Comparison of ENCODE assay signal across 8 mouse cellular contexts in the genomic region with DNA sequence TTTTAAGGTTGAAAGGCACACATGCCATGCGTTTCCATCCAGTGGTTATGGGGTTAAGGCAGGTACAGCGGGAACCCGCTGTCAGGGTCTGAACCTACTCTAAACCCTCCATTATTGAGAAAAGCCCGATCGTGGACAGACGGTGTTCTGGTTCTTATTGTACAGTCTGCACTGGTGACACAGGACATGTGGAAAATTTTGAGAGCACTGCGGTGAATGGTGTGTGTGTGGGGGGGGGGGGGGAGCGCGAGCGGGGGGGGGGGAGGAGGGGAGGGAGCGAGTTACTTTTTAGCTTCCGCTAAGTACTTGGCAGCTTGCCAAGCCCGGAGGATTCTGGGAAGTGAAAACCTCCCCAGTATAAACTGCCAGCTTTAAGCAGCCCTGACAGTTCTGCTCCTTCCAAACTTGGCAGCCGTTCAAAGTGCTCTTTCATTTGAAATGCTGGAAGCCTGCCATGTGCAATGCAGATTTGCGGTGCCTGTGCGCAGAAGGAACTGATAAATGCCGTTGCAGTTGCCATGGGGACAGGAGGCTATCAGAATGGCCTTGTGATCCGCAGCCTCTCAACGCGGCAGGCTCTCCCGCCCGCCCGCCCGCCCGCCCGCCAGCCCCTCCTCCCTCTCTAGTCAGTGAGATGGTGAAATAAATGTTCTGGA. TPM values are rescaled to one million over a fixed set of nuclear protein-coding genes. Genes with fewer than 3 reads are reported as not detected.
DNase-seq lines count a peak whose midpoint lies in the region; ATAC-seq and TF ChIP-seq lines count a peak whose summit lies in the region.

No protein-coding gene starts in this region.

- WGBS in embryonic facial prominence, embryonic 10.5 days, result 0% methylated on average over 24 of the region's 26 CpGs
- WGBS in intestine, postnatal 0 days, result under 1% methylated on average over 23 of the region's 26 CpGs
- WGBS in midbrain, embryonic 10.5 days, result 0% methylated on average over 21 of the region's 26 CpGs

- peaks cover 18% of the 10 kb centered on the region for H3K27me3 ChIP-seq in embryonic facial prominence, embryonic 10.5 days (replicated peaks; ENCODE audit: low read depth, poor library complexity, severe bottlenecking)
- no peaks in the 10 kb centered on the region for H3K27me3 ChIP-seq in intestine, postnatal 0 days (replicated peaks; ENCODE audit: control insufficient read depth, insufficient read depth, low read length)
- H3K27me3 ChIP-seq in midbrain, embryonic 10.5 days (ENCODE audit: low read depth, poor library complexity, severe bottlenecking), result peaks cover 18% of the 10 kb centered on the region

- no peak for TF ChIP-seq CTCF in intestine, postnatal 0 days (IDR thresholded peaks at IDR 0.05; ENCODE audit: low read depth)

- no peaks in the 10 kb centered on the region for H3K36me3 ChIP-seq in embryonic facial prominence, embryonic 10.5 days (replicated peaks)
- H3K36me3 ChIP-seq in intestine, postnatal 0 days (ENCODE audit: control insufficient read depth, insufficient read depth), result no peaks in the 10 kb centered on the region
- no peaks in the 10 kb centered on the region for H3K36me3 ChIP-seq in midbrain, embryonic 10.5 days

- ATAC-seq in granulocyte monocyte progenitor cell, adult 5-6 weeks (replicated peaks; ENCODE audit: poor library complexity, severe bottlenecking), result peak; percentile 73
- peak; percentile 88 for ATAC-seq in intestine, postnatal 0 days

- DNase-seq in adrenal gland, postnatal 14 days, result peak; percentile 99
- peak; percentile 92 for DNase-seq in embryonic facial prominence, embryonic 10.5 days (ENCODE audit: low spot score)
- DNase-seq in left cerebral cortex, postnatal 36 days (ENCODE audit: low spot score in 2 of 2), result peak; percentile 96 to 98
- peak; percentile 95 for DNase-seq in midbrain, embryonic 10.5 days (ENCODE audit: low spot score)
- DNase-seq in right cerebral cortex, postnatal 36 days (ENCODE audit: low spot score in 2 of 2), result peak; percentile 95 to 97
- peak; percentile 94 to 99 for DNase-seq in urinary bladder, postnatal 4 days (ENCODE audit: low spot score in 2 of 2)

- H3K27ac ChIP-seq in embryonic facial prominence, embryonic 10.5 days (replicated peaks), result peak overlapping the region; percentile 93
- H3K27ac ChIP-seq in intestine, postnatal 0 days (ENCODE audit: low read depth, low read length), result peak overlapping the region; percentile 86
- peak overlapping the region; percentile 94 for H3K27ac ChIP-seq in midbrain, embryonic 10.5 days (replicated peaks)

- H3K9me3 ChIP-seq in embryonic facial prominence, embryonic 10.5 days, result no peaks in the 10 kb centered on the region
- no peaks in the 10 kb centered on the region for H3K9me3 ChIP-seq in intestine, postnatal 0 days (ENCODE audit: control insufficient read depth)
- no peaks in the 10 kb centered on the region for H3K9me3 ChIP-seq in midbrain, embryonic 10.5 days (replicated peaks)

- H3K9ac ChIP-seq in intestine, postnatal 0 days (ENCODE audit: low read depth, low read length), result no peak overlapping the region

- peak overlapping the region; percentile 76 for H3K4me2 ChIP-seq in intestine, postnatal 0 days (replicated peaks; ENCODE audit: low read depth)

- intact Hi-C loops in left cerebral cortex, postnatal 36 days (cut with DNase I), result no loop called here

- peak overlapping the region; percentile 59 for H3K4me3 ChIP-seq in embryonic facial prominence, embryonic 10.5 days
- peak overlapping the region; percentile 34 for H3K4me3 ChIP-seq in intestine, postnatal 0 days (ENCODE audit: low read depth, low read length)
- peak overlapping the region; percentile 57 for H3K4me3 ChIP-seq in midbrain, embryonic 10.5 days

- peaks cover 97% of the 10 kb centered on the region for H3K4me1 ChIP-seq in embryonic facial prominence, embryonic 10.5 days
- H3K4me1 ChIP-seq in intestine, postnatal 0 days (replicated peaks; ENCODE audit: control insufficient read depth, insufficient read depth, low read length), result peaks cover 13% of the 10 kb centered on the region
- peaks cover 98% of the 10 kb centered on the region for H3K4me1 ChIP-seq in midbrain, embryonic 10.5 days

RNA-seq across cellular contexts. Expression of gene Irf2bpl, which starts 9.7 kb away (rescaled TPM):
- 48.4 and 53.8 TPM in 2 replicates for total RNA-seq in adrenal gland, postnatal 14 days (2021)
- 13.5 and 17.3 TPM in 2 replicates for polyA plus RNA-seq in embryonic facial prominence, embryonic 10.5 days (2016; fragmentation: Nextera tagmentation; extraction: Ambion mirVana)
- total RNA-seq in granulocyte monocyte progenitor cell, adult 5-6 weeks (2014; fragmentation: Nextera tagmentation), result 1.2 and 1.8 TPM in 2 replicates
- 0.15 and 0.78 TPM in 2 replicates for total RNA-seq in granulocyte monocyte progenitor cell, adult 5-6 weeks (2017)
- polyA plus RNA-seq in intestine, postnatal 0 days (2015; fragmentation: Nextera tagmentation; extraction: Ambion mirVana), result 10.0 and 10.7 TPM in 2 replicates
- total RNA-seq in left cerebral cortex, postnatal 36 days (2021), result 10 to 100 TPM; 70.7 to 73.6 TPM
- polyA plus RNA-seq in midbrain, embryonic 10.5 days (2016; fragmentation: Nextera tagmentation; extraction: Ambion mirVana), result 28.6 and 39.6 TPM in 2 replicates

RNA-seq across cellular contexts. Expression of gene Cipc, which starts 52.5 kb away (rescaled TPM):
- 26.2 and 29.1 TPM in 2 replicates for total RNA-seq in adrenal gland, postnatal 14 days (2021)
- 35.1 and 37.1 TPM in 2 replicates for polyA plus RNA-seq in embryonic facial prominence, embryonic 10.5 days (2016; fragmentation: Nextera tagmentation; extraction: Ambion mirVana)
- 23.5 and 32.3 TPM in 2 replicates for total RNA-seq in granulocyte monocyte progenitor cell, adult 5-6 weeks (2014; fragmentation: Nextera tagmentation)
- total RNA-seq in granulocyte monocyte progenitor cell, adult 5-6 weeks (2017), result 18.5 and 19.9 TPM in 2 replicates
- polyA plus RNA-seq in intestine, postnatal 0 days (2015; fragmentation: Nextera tagmentation; extraction: Ambion mirVana), result 3.2 and 3.8 TPM in 2 replicates
- total RNA-seq in left cerebral cortex, postnatal 36 days (2021), result 10 to 100 TPM; 82.2 to 93.0 TPM
- 33.2 and 35.5 TPM in 2 replicates for polyA plus RNA-seq in midbrain, embryonic 10.5 days (2016; fragmentation: Nextera tagmentation; extraction: Ambion mirVana)

Comparison
In these comparisons a context has a peak if more than half of its experiments do, and no peak if none do; other contexts are left out.
1. Peak in every context shown above with its lines: DNase-seq, ATAC-seq, H3K4me3 ChIP-seq and H3K27ac ChIP-seq.
2. RNA of gene Irf2bpl, which starts 9.7 kb away (total RNA-seq): 70.7 to 73.6 TPM in left cerebral cortex, postnatal 36 days and 48.4 to 53.8 TPM in adrenal gland, postnatal 14 days; 0.15 to 1.8 TPM in granulocyte monocyte progenitor cell, adult 5-6 weeks; every median in the first group is over 10 times any median in the second.